Mouse (Mus musculus): ENCODE measurements at regions not wholly inside any gene's neighbourhood (a gene's known extent, or its start where the extent isn't known, plus 50 kb on each side); places are given as distances from the start of the nearest gene placed in this dataset.
"Not testable (repeated sequence)": the region's sequence is repeated elsewhere in the genome, so short reads cannot be mapped to it uniquely, and the experiment has no call there.

DNA sequence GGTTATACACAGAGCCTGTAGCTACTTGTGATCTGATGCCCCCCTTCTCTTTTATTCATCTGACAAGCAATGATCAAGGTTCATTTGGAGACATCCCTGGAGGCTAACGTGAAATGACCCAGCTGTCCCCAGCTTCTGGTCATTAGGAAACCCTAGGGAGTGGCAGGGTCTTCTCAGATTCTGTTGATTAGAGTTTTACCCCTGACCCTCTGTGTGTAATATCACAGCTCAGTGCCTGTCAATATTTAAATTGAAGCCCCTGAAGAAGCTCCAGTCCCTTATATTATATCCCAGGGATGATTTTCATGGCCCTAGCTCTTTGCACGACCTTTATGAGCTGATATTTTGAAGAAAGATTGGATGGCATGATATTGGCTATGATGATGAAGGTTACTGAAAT is 508.5 kb upstream of the Igfbp7 start:
- no peaks in the 10 kb centered on the region for H3K27me3 ChIP-seq (replicated peaks; ENCODE audit: control insufficient read depth, insufficient read depth, low read length)
- no peaks in the 10 kb centered on the region for H3K36me3 ChIP-seq (ENCODE audit: control insufficient read depth, insufficient read depth, low read length)
- no peak overlapping the region for H3K4me2 ChIP-seq
- DNase-seq (ENCODE audit: low spot score) (no peak), ATAC-seq (replicated peaks; ENCODE audit: low FRiP score) (no peak)
- H3K4me1 ChIP-seq (replicated peaks; ENCODE audit: control insufficient read depth, insufficient read depth, low read length): no peaks in the 10 kb centered on the region
- H3K9me3 ChIP-seq (ENCODE audit: control insufficient read depth, low read length): no peaks in the 10 kb centered on the region
- H3K27ac ChIP-seq (ENCODE audit: low read depth, low read length): no peak overlapping the region
- 59% methylated on average over 2 of the region's 2 CpGs for WGBS
- no peak overlapping the region for H3K4me3 ChIP-seq (ENCODE audit: low read depth, low read length)
- no peak overlapping the region for H3K9ac ChIP-seq (ENCODE audit: low read depth, low read length)

DNA sequence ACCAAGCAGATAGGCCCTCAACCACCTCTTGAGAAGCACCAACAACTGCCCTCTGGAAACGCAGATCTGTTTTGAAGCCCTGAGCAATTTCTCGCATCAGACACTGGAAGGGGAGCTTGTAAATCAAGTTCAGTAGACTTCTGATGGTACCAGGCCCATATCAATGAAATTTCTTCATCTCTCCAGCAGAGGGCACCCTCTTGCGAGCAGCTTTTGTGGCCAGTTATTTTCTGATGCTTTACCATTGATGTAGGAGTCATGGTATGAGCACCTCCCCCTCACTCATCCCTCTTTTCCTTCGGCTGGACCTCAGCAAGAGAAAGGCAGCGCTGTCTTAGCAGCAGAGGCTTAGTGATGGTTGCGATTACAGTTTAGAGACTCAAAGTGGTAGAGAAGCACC is 501.4 kb upstream of the Igfbp7 start:
- ATAC-seq (replicated peaks; ENCODE audit: low FRiP score) (no peak), DNase-seq (ENCODE audit: low spot score) (no peak)
- Histone ChIP-seq H3K4me3 (ENCODE audit: low read depth, low read length) (no peak overlapping the region), H3K36me3 (ENCODE audit: control insufficient read depth, insufficient read depth, low read length) (no peaks in the 10 kb centered on the region), H3K9ac (ENCODE audit: low read depth, low read length) (no peak overlapping the region), H3K27me3 (replicated peaks; ENCODE audit: control insufficient read depth, insufficient read depth, low read length) (no peaks in the 10 kb centered on the region), H3K4me1 (replicated peaks; ENCODE audit: control insufficient read depth, insufficient read depth, low read length) (no peaks in the 10 kb centered on the region), H3K9me3 (ENCODE audit: control insufficient read depth, low read length) (no peaks in the 10 kb centered on the region), H3K4me2 (no peak overlapping the region), H3K27ac (ENCODE audit: low read depth, low read length) (no peak overlapping the region)
- WGBS: 47% methylated on average over 6 of the region's 6 CpGs

DNA sequence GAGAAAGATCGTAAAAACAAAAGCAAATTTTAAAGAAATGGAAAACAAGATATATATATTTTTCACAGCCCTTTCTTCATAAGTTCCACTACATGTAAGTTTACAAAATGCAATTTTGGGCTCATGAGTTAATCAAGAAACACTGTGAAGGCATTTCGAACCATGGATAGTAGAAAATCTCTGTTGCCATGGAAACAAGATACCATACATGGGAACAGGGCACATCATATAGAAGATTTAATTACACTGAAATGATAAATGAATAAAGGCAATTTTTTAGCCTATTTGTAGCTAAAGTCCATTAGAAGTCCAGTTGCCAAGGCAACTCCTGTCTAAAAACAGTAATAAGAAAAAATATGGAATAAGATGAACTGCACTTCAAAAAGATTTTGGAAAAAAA is 484.2 kb upstream of the Igfbp7 start:
- ATAC-seq (replicated peaks; ENCODE audit: low FRiP score); H3K27ac ChIP-seq (ENCODE audit: low read depth, low read length); H3K4me2 ChIP-seq; H3K27me3 ChIP-seq (replicated peaks; ENCODE audit: control insufficient read depth, insufficient read depth, low read length); H3K4me1 ChIP-seq (replicated peaks; ENCODE audit: control insufficient read depth, insufficient read depth, low read length); H3K9me3 ChIP-seq (ENCODE audit: control insufficient read depth, low read length); H3K4me3 ChIP-seq (ENCODE audit: low read depth, low read length); H3K36me3 ChIP-seq (ENCODE audit: control insufficient read depth, insufficient read depth, low read length); H3K9ac ChIP-seq (ENCODE audit: low read depth, low read length); DNase-seq (ENCODE audit: low spot score): not testable (repeated sequence)
- WGBS: 57% methylated on average over 2 of the region's 2 CpGs

DNA sequence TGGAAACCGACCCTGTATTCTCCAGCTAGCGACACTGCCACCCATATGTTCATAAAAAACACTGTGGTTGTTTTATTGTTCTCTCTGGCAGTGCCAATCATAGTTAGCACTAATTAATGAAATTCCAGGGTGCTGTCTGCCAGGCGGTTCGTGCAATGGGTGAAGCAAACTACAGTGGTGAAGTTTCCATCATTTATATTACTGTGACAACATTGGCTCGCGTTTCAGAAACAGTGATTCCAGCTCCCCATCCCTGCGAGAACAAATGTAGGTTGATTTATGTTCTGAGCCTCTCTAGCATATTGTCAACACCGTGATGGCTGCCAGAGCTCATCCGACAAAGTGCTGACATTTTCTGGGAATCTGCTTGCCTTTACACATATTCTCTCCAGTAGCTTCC is 480.7 kb upstream of the Igfbp7 start:
- no peak for DNase-seq (ENCODE audit: low spot score)
- ATAC-seq (replicated peaks; ENCODE audit: low FRiP score): no peak
- 79% methylated on average over 9 of the region's 9 CpGs for WGBS
- no peaks in the 10 kb centered on the region for H3K27me3 ChIP-seq (replicated peaks; ENCODE audit: control insufficient read depth, insufficient read depth, low read length)
- no peaks in the 10 kb centered on the region for H3K9me3 ChIP-seq (ENCODE audit: control insufficient read depth, low read length)
- H3K27ac ChIP-seq (ENCODE audit: low read depth, low read length): no peak overlapping the region
- H3K9ac ChIP-seq (ENCODE audit: low read depth, low read length): no peak overlapping the region
- H3K4me2 ChIP-seq: no peak overlapping the region
- H3K36me3 ChIP-seq (ENCODE audit: control insufficient read depth, insufficient read depth, low read length): no peaks in the 10 kb centered on the region
- no peaks in the 10 kb centered on the region for H3K4me1 ChIP-seq (replicated peaks; ENCODE audit: control insufficient read depth, insufficient read depth, low read length)
- no peak overlapping the region for H3K4me3 ChIP-seq (ENCODE audit: low read depth, low read length)

DNA sequence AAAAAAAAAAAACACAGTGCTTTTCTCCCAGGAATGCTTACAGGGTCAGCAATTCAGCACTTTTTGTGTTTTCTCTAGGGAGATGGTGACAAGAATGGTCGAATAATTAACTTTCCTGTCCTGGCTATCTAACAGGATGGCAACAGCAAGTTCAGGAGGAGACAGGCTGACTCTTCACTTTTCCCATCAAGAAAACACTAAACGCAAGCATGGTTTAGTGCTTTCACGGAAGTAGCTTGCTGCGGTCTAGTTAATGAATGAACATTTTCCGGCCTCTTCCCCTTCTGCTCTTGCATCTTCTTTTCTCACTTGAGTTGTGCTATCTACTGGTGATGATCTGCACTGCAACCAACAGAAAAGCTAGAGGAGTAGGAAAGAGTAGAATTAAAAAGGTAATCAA is 463.6 kb upstream of the Igfbp7 start:
- no peak overlapping the region for H3K9ac ChIP-seq (ENCODE audit: low read depth, low read length)
- ATAC-seq (replicated peaks; ENCODE audit: low FRiP score): no peak
- H3K36me3 ChIP-seq (ENCODE audit: control insufficient read depth, insufficient read depth, low read length): no peaks in the 10 kb centered on the region
- H3K4me3 ChIP-seq (ENCODE audit: low read depth, low read length): no peak overlapping the region
- H3K27ac ChIP-seq (ENCODE audit: low read depth, low read length): no peak overlapping the region
- WGBS: 89% methylated on average over 5 of the region's 5 CpGs
- no peak for DNase-seq (ENCODE audit: low spot score)
- no peaks in the 10 kb centered on the region for H3K27me3 ChIP-seq (replicated peaks; ENCODE audit: control insufficient read depth, insufficient read depth, low read length)
- H3K4me1 ChIP-seq (replicated peaks; ENCODE audit: control insufficient read depth, insufficient read depth, low read length): no peaks in the 10 kb centered on the region
- no peaks in the 10 kb centered on the region for H3K9me3 ChIP-seq (ENCODE audit: control insufficient read depth, low read length)
- no peak overlapping the region for H3K4me2 ChIP-seq

DNA sequence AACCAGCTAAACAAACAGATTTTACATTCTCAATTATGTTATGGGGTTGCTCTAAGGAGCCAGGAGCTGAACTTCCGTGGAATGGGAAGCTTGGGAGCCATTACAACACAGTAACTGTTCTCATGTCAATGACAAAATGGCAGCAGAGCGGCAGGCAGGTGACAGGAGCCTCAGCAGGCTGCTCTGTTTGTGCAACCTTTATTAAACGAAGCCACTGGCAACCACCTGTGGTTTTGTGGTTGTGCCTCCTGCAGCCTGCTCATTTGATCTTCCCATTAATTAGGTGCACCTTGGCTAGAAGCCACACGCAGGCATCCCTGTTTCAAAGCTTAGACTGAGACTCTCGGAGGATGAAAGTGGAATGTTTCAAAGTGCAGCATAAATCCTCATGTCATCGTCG is 457.5 kb upstream of the Igfbp7 start:
- ATAC-seq (replicated peaks; ENCODE audit: low FRiP score) (no peak), DNase-seq (ENCODE audit: low spot score) (no peak)
- no peaks in the 10 kb centered on the region for H3K36me3 ChIP-seq (ENCODE audit: control insufficient read depth, insufficient read depth, low read length)
- no peaks in the 10 kb centered on the region for H3K9me3 ChIP-seq (ENCODE audit: control insufficient read depth, low read length)
- H3K9ac ChIP-seq (ENCODE audit: low read depth, low read length): no peak overlapping the region
- H3K27me3 ChIP-seq (replicated peaks; ENCODE audit: control insufficient read depth, insufficient read depth, low read length): no peaks in the 10 kb centered on the region
- H3K4me2 ChIP-seq: no peak overlapping the region
- 70% methylated on average over 7 of the region's 7 CpGs for WGBS
- no peak overlapping the region for H3K27ac ChIP-seq (ENCODE audit: low read depth, low read length)
- H3K4me1 ChIP-seq (replicated peaks; ENCODE audit: control insufficient read depth, insufficient read depth, low read length): no peaks in the 10 kb centered on the region
- H3K4me3 ChIP-seq (ENCODE audit: low read depth, low read length): no peak overlapping the region

DNA sequence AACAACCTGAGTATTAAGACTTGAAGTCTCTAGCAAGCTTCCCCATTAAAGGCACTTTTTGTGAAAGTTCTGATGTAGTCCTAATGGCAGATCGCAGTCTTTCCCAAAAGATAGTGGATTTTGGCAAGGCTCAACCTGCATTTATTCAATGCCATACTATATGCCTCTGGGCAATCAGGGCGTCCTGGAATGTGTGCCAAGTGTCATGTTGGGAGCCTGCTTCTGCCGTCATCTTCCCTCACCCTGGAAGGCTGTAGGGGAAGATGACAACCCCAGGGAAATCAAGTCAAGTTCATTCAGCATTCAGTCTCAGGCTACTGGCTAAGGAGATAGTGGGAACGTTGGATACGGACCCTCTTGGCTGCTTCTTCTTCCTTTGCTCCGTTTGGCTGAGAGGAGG is 447.4 kb upstream of the Igfbp7 start:
- no peak overlapping the region for H3K27ac ChIP-seq (ENCODE audit: low read depth, low read length)
- ATAC-seq (replicated peaks; ENCODE audit: low FRiP score): no peak
- no peaks in the 10 kb centered on the region for H3K36me3 ChIP-seq (ENCODE audit: control insufficient read depth, insufficient read depth, low read length)
- WGBS: 69% methylated on average over 6 of the region's 6 CpGs
- H3K4me2 ChIP-seq: no peak overlapping the region
- no peak overlapping the region for H3K4me3 ChIP-seq (ENCODE audit: low read depth, low read length)
- H3K27me3 ChIP-seq (replicated peaks; ENCODE audit: control insufficient read depth, insufficient read depth, low read length): no peaks in the 10 kb centered on the region
- no peaks in the 10 kb centered on the region for H3K4me1 ChIP-seq (replicated peaks; ENCODE audit: control insufficient read depth, insufficient read depth, low read length)
- no peak overlapping the region for H3K9ac ChIP-seq (ENCODE audit: low read depth, low read length)
- no peak for DNase-seq (ENCODE audit: low spot score)
- H3K9me3 ChIP-seq (ENCODE audit: control insufficient read depth, low read length): no peaks in the 10 kb centered on the region

DNA sequence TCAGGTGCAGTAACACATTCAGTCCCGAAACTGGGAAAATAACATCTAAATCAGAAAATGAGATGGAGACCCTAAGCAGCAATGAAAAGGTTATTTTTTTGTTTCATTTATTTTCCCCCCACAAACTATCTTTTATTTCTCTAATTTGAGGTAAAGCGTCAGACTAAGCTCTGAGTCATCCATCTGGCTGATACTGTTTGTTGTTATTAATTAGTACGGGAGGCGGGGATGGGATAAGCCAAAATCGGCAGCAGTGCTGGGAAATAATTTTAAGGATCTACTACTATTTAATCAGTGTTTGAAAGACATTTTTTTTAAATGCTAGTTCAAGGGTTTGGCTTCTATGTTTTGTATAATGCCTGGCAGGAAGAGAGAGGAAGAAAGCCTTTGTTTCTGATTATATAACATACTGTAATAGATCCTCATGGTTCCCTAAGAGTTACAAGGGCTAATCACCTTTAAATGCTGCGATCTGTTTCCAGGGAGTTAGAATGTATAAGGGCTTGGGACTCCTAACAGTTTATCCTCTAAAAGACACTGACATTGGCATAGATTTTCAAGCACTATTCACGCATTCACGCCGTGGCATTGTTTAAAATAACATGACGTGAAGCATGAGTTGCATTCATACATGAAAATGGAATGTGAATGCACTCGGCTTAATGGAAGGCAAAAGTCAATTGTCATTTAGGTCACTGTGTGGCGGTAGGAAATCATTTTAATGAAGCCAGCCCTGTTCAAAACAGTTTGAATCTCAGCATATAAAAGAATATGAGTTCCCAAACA is 446.4 kb upstream of the Igfbp7 start:
- Histone ChIP-seq H3K27ac (ENCODE audit: low read depth, low read length) (no peak overlapping the region), H3K4me2 (no peak overlapping the region), H3K36me3 (ENCODE audit: control insufficient read depth, insufficient read depth, low read length) (no peaks in the 10 kb centered on the region), H3K27me3 (replicated peaks; ENCODE audit: control insufficient read depth, insufficient read depth, low read length) (no peaks in the 10 kb centered on the region), H3K9ac (ENCODE audit: low read depth, low read length) (no peak overlapping the region), H3K4me1 (replicated peaks; ENCODE audit: control insufficient read depth, insufficient read depth, low read length) (no peaks in the 10 kb centered on the region), H3K4me3 (ENCODE audit: low read depth, low read length) (no peak overlapping the region), H3K9me3 (ENCODE audit: control insufficient read depth, low read length) (no peaks in the 10 kb centered on the region)
- WGBS: 84% methylated on average over 12 of the region's 12 CpGs
- DNase-seq (ENCODE audit: low spot score) (no peak), ATAC-seq (replicated peaks; ENCODE audit: low FRiP score) (no peak)

DNA sequence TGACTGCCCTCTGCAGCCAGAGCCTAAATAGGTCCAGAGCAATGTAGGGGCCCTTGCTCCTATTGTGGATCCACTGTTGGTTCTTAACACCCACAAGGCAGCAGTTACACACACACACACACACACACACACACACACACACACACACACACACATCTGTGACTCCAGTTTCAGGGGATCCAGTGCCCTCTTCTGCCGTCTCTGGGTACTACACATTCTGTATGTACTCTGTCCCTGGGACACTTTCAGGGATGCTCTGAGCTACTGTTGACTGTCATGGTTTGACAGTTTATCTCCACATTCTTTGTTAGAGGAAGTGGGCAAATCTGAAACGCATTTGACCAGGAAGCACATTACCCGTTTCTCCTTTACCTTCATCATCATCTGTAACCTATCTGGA is 443.8 kb upstream of the Igfbp7 start:
- Histone ChIP-seq H3K4me2 (no peak overlapping the region), H3K27me3 (replicated peaks; ENCODE audit: control insufficient read depth, insufficient read depth, low read length) (no peaks in the 10 kb centered on the region), H3K9ac (ENCODE audit: low read depth, low read length) (no peak overlapping the region), H3K9me3 (ENCODE audit: control insufficient read depth, low read length) (no peaks in the 10 kb centered on the region), H3K4me1 (replicated peaks; ENCODE audit: control insufficient read depth, insufficient read depth, low read length) (no peaks in the 10 kb centered on the region), H3K4me3 (ENCODE audit: low read depth, low read length) (no peak overlapping the region), H3K27ac (ENCODE audit: low read depth, low read length) (no peak overlapping the region), H3K36me3 (ENCODE audit: control insufficient read depth, insufficient read depth, low read length) (no peaks in the 10 kb centered on the region)
- ATAC-seq (replicated peaks; ENCODE audit: low FRiP score): no peak
- DNase-seq (ENCODE audit: low spot score): no peak
- 93% methylated on average over 3 of the region's 3 CpGs for WGBS

All from liver, embryonic 11.5 days (tissue).